Comparison of ENCODE assay signal across 14 mouse cellular contexts in genomic region chr3:88593893-88594580, GRCm38 (mm10). TPM values are rescaled to one million over a fixed set of nuclear protein-coding genes. Genes with fewer than 3 reads are reported as not detected.
DNase-seq lines count a peak whose midpoint lies in the region; ATAC-seq and TF ChIP-seq lines count a peak whose summit lies in the region.
"Had no signal": no experiment of that assay in that cellular context is flagged by ENCODE, and none has a peak within 500 bp of the region (broad histone marks: within the 10 kb centered on the region; RNA-seq: fewer than 3 reads in every experiment).

No protein-coding gene starts in this region.

- H3K27ac ChIP-seq in heart, embryonic 11.5 days (ENCODE audit: low read depth, low read length) = no peak overlapping the region
- H3K27ac ChIP-seq in embryonic fibroblast, embryonic 13.5 days (ENCODE audit: insufficient read depth, low read length) = peak overlapping the region; percentile 85
- H3K27ac ChIP-seq in thymus, adult 2 months (ENCODE audit: control insufficient read depth, insufficient read depth, low read length) = no peak overlapping the region
- H3K27ac ChIP-seq: neural tube, embryonic 13.5 days had no signal

- no peak for TF ChIP-seq CTCF in embryonic fibroblast, embryonic 13.5 days (IDR thresholded peaks at IDR 0.05; ENCODE audit: borderline replicate concordance, insufficient read depth, low read length)
- TF ChIP-seq CTCF in thymus, adult 2 months (IDR thresholded peaks at IDR 0.05; ENCODE audit: borderline replicate concordance, control insufficient read depth, extremely low read depth, insufficient read depth, low read length, poor library complexity) = no peak

- intact Hi-C loops in heart, postnatal 10 days (cut with DNase I) = loop anchor here (5.0 kb wide), 2 partner anchors 48 to 143 kb away; no protein-coding TSS in a partner anchor

- peaks cover 28% of the 10 kb centered on the region for H3K4me1 ChIP-seq in heart, embryonic 11.5 days (ENCODE audit: control insufficient read depth, insufficient read depth, low read length)
- peaks cover 14% of the 10 kb centered on the region for H3K4me1 ChIP-seq in embryonic fibroblast, embryonic 13.5 days (ENCODE audit: control insufficient read depth, insufficient read depth, low read length)
- peaks cover 12% of the 10 kb centered on the region for H3K4me1 ChIP-seq in thymus, adult 2 months (replicated peaks; ENCODE audit: control insufficient read depth, insufficient read depth, low read length)

- DNase-seq in heart, postnatal 10 days = no peak
- DNase-seq in large intestine, adult 2 months (ENCODE audit: low read depth, low spot score) = peak; percentile 73
- no peak for DNase-seq in thymus, adult 2 months
- no peak for DNase-seq in layer of hippocampus, postnatal 36 days
- no peak for DNase-seq in frontal cortex, postnatal 14 days (ENCODE audit: low spot score in 2 of 2)
- DNase-seq: forebrain, postnatal 0 days; right cerebral cortex, postnatal 4 days had no signal

- H3K4me3 ChIP-seq in heart, embryonic 11.5 days (ENCODE audit: low read depth, low read length) = no peak overlapping the region
- no peak overlapping the region for H3K4me3 ChIP-seq in embryonic fibroblast, embryonic 13.5 days (ENCODE audit: insufficient read depth, low read length)
- no peak overlapping the region for H3K4me3 ChIP-seq in thymus, adult 2 months (ENCODE audit: control insufficient read depth, insufficient read depth, low read length)
- H3K4me3 ChIP-seq: neural tube, embryonic 13.5 days had no signal

- H3K4me2 ChIP-seq in heart, embryonic 11.5 days = no peak overlapping the region
- H3K4me2 ChIP-seq: neural tube, embryonic 13.5 days had no signal

- ATAC-seq in heart, embryonic 11.5 days (replicated peaks; ENCODE audit: insufficient number of reproducible peaks, low FRiP score, low TSS enrichment) = no peak
- peak; percentile 32; the same call in 1 of the 2 replicates for ATAC-seq in megakaryocyte-erythroid progenitor cell, adult 5-6 weeks (replicated peaks; ENCODE audit: low FRiP score, low TSS enrichment, poor library complexity, severe bottlenecking)
- ATAC-seq: forebrain, postnatal 0 days had no signal

- TF ChIP-seq POLR2A in embryonic fibroblast, embryonic 13.5 days (IDR thresholded peaks at IDR 0.05; ENCODE audit: low read depth, low read length) = no peak
- TF ChIP-seq POLR2A in thymus, adult 2 months (IDR thresholded peaks at IDR 0.05; ENCODE audit: control insufficient read depth, extremely low read depth, insufficient read depth, low read length, poor library complexity) = no peak

- no peaks in the 10 kb centered on the region for H3K36me3 ChIP-seq in heart, embryonic 11.5 days (ENCODE audit: control insufficient read depth, insufficient read depth, low read length)
- H3K36me3 ChIP-seq in thymus, adult 2 months (ENCODE audit: control insufficient read depth, insufficient read depth, low read length) = no peaks in the 10 kb centered on the region
- H3K36me3 ChIP-seq: neural tube, embryonic 13.5 days had no signal

- H3K9ac ChIP-seq in heart, embryonic 11.5 days (ENCODE audit: low read depth, low read length) = 0 out of 2 replicates have a peak overlapping the region, but pooled peaks have one; percentile 28
- H3K9ac ChIP-seq: forebrain, postnatal 0 days; neural tube, embryonic 13.5 days had no signal

- no peaks in the 10 kb centered on the region for H3K27me3 ChIP-seq in heart, embryonic 11.5 days (ENCODE audit: control insufficient read depth, insufficient read depth, low read length)
- H3K27me3 ChIP-seq in thymus, adult 2 months (ENCODE audit: control insufficient read depth, insufficient read depth, low read length) = no peaks in the 10 kb centered on the region
- H3K27me3 ChIP-seq: neural tube, embryonic 13.5 days had no signal

- H3K9me3 ChIP-seq in heart, embryonic 11.5 days (replicated peaks; ENCODE audit: control insufficient read depth, low read length) = no peaks in the 10 kb centered on the region
- H3K9me3 ChIP-seq: neural tube, embryonic 13.5 days had no signal

- whole genome bisulfite sequencing in heart, embryonic 11.5 days (ENCODE audit: insufficient replicate concordance) = 43% methylated on average over 10 of the region's 10 CpGs
- 18% methylated on average over 10 of the region's 10 CpGs for WGBS in large intestine, adult 2 months
- WGBS in thymus, adult 2 months = 96% methylated on average over 10 of the region's 10 CpGs

RNA-seq across cellular contexts. Expression of gene Arhgef2, which starts 11.7 kb away (rescaled TPM):
- 91.4 and 102 TPM in 2 replicates for polyA plus RNA-seq in heart, embryonic 11.5 days (2014; fragmentation: Nextera tagmentation; extraction: Ambion mirVana)
- total RNA-seq in heart, postnatal 10 days (2021) = 10 to 100 TPM; 89.5 to 96.3 TPM
- 174 and 210 TPM in 2 replicates for polyA plus RNA-seq in embryonic fibroblast, embryonic 13.5 days (2011; ENCODE audit: insufficient read length, low read depth, missing spikeins)
- polyA plus RNA-seq in large intestine, adult 2 months (2012; rRNA removed) = 49.2 and 77.5 TPM in 2 replicates
- total RNA-seq in megakaryocyte-erythroid progenitor cell, adult 5-6 weeks (2014; fragmentation: Nextera tagmentation) = 94.6 and 96.0 TPM in 2 replicates
- 41.9 and 75.8 TPM in 2 replicates for total RNA-seq in megakaryocyte-erythroid progenitor cell, adult 5-6 weeks (2017)
- 164 and 192 TPM in 2 replicates for polyA plus RNA-seq in thymus, adult 2 months (2012; rRNA removed)
- total RNA-seq in layer of hippocampus, postnatal 36 days (2021) = 100 to 1,000 TPM; 250 to 265 TPM

RNA-seq across cellular contexts. Expression of gene Ssr2, which starts 18.4 kb away (rescaled TPM):
- 206 and 229 TPM in 2 replicates for polyA plus RNA-seq in heart, embryonic 11.5 days (2014; fragmentation: Nextera tagmentation; extraction: Ambion mirVana)
- 100 to 1,000 TPM; 127 to 130 TPM for total RNA-seq in heart, postnatal 10 days (2021)
- polyA plus RNA-seq in embryonic fibroblast, embryonic 13.5 days (2011; ENCODE audit: insufficient read length, low read depth, missing spikeins) = 218 and 298 TPM in 2 replicates
- 417 and 500 TPM in 2 replicates for polyA plus RNA-seq in large intestine, adult 2 months (2012; rRNA removed)
- total RNA-seq in megakaryocyte-erythroid progenitor cell, adult 5-6 weeks (2014; fragmentation: Nextera tagmentation) = 200 and 308 TPM in 2 replicates
- total RNA-seq in megakaryocyte-erythroid progenitor cell, adult 5-6 weeks (2017) = 111 and 165 TPM in 2 replicates
- polyA plus RNA-seq in thymus, adult 2 months (2012; rRNA removed) = 196 and 206 TPM in 2 replicates
- total RNA-seq in layer of hippocampus, postnatal 36 days (2021) = 10 to 100 TPM; 97.1 to 98.9 TPM

RNA-seq across cellular contexts. Expression of gene Ubqln4, which starts 40.5 kb away (rescaled TPM):
- 48.8 and 49.5 TPM in 2 replicates for polyA plus RNA-seq in heart, embryonic 11.5 days (2014; fragmentation: Nextera tagmentation; extraction: Ambion mirVana)
- total RNA-seq in heart, postnatal 10 days (2021) = 10 to 100 TPM; 56.5 to 57.2 TPM
- 38.5 and 50.4 TPM in 2 replicates for polyA plus RNA-seq in embryonic fibroblast, embryonic 13.5 days (2011; ENCODE audit: insufficient read length, low read depth, missing spikeins)
- 41.2 and 50.6 TPM in 2 replicates for polyA plus RNA-seq in large intestine, adult 2 months (2012; rRNA removed)
- total RNA-seq in megakaryocyte-erythroid progenitor cell, adult 5-6 weeks (2014; fragmentation: Nextera tagmentation) = 72.3 and 94.1 TPM in 2 replicates
- total RNA-seq in megakaryocyte-erythroid progenitor cell, adult 5-6 weeks (2017) = 52.5 and 56.0 TPM in 2 replicates
- 80.5 and 82.1 TPM in 2 replicates for polyA plus RNA-seq in thymus, adult 2 months (2012; rRNA removed)
- 100 to 1,000 TPM; 109 to 111 TPM for total RNA-seq in layer of hippocampus, postnatal 36 days (2021)

RNA-seq across cellular contexts. Expression of gene Lamtor2, which starts 41.2 kb away (rescaled TPM):
- polyA plus RNA-seq in heart, embryonic 11.5 days (2014; fragmentation: Nextera tagmentation; extraction: Ambion mirVana) = 86.9 and 110 TPM in 2 replicates
- 10 to 100 TPM; 87.3 to 94.0 TPM for total RNA-seq in heart, postnatal 10 days (2021)
- polyA plus RNA-seq in embryonic fibroblast, embryonic 13.5 days (2011; ENCODE audit: insufficient read length, low read depth, missing spikeins) = 74.4 and 81.1 TPM in 2 replicates
- 148 and 165 TPM in 2 replicates for polyA plus RNA-seq in large intestine, adult 2 months (2012; rRNA removed)
- total RNA-seq in megakaryocyte-erythroid progenitor cell, adult 5-6 weeks (2014; fragmentation: Nextera tagmentation) = 36.4 and 68.6 TPM in 2 replicates
- total RNA-seq in megakaryocyte-erythroid progenitor cell, adult 5-6 weeks (2017) = 57.0 and 87.8 TPM in 2 replicates
- polyA plus RNA-seq in thymus, adult 2 months (2012; rRNA removed) = 128 and 141 TPM in 2 replicates
- 100 to 1,000 TPM in 1 of 2 experiments, 10 to 100 TPM in 1; 91.0 to 111 TPM for total RNA-seq in layer of hippocampus, postnatal 36 days (2021)

RNA-seq across cellular contexts. Expression of gene Rab25, which starts 45.9 kb away (rescaled TPM):
- polyA plus RNA-seq in heart, embryonic 11.5 days (2014; fragmentation: Nextera tagmentation; extraction: Ambion mirVana) = 0.21 TPM in 1 of 2 replicates, not detected in the other
- total RNA-seq in heart, postnatal 10 days (2021) = not detected
- not detected in 2 replicates for polyA plus RNA-seq in embryonic fibroblast, embryonic 13.5 days (2011; ENCODE audit: insufficient read length, low read depth, missing spikeins)
- 236 and 238 TPM in 2 replicates for polyA plus RNA-seq in large intestine, adult 2 months (2012; rRNA removed)
- total RNA-seq in megakaryocyte-erythroid progenitor cell, adult 5-6 weeks (2014; fragmentation: Nextera tagmentation) = not detected in 2 replicates
- total RNA-seq in megakaryocyte-erythroid progenitor cell, adult 5-6 weeks (2017) = 0.14 TPM in 1 of 2 replicates, not detected in the other
- polyA plus RNA-seq in thymus, adult 2 months (2012; rRNA removed) = 6.3 and 9.3 TPM in 2 replicates
- total RNA-seq in layer of hippocampus, postnatal 36 days (2021) = under 1 TPM in 1 of 2 experiments, not detected in 1; 0.63 TPM
- total RNA-seq: forebrain, postnatal 0 days; heart, postnatal 25 days; layer of hippocampus, postnatal 25 days; megakaryocyte, adult 5-6 weeks had no signal
- polyA plus RNA-seq: forebrain, postnatal 0 days; neural tube, embryonic 13.5 days had no signal
